Mouse (Mus musculus): Measurements from ENCODE around the gene Ccr6. TPM values are rescaled to one million over a fixed set of nuclear protein-coding genes. Genes with fewer than 3 reads are reported as not detected.
A peak's percentile ranks its signal among the peaks of the same experiment; 100 is the strongest.

The Ccr6 gene
- total RNA-seq, 2 experiments from 2014 or later = 0.31 TPM; not detected in 1

DNA sequence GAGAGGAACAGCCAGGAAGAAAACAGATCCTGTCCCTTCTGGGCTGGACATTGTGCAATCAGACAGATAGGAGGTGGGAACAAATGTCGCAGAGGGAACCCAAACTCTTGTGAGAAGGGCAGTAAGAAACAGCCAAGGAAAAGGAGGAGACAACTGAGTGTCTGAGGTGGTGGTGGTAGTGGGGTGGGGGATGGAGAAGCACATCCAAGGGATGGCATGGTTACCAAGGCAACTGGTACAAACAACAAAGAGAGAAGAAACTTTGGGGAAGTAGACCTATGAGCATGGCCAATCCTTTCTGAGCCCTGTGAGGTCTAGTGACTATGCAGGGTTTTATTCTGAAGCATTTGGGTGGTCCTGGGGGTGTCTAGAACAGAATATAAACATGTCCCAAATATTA is 21.5 kb upstream of the Ccr6 start:
- no peak overlapping the region for H3K27ac ChIP-seq
- no peak for DNase-seq (ENCODE audit: low spot score in 2 of 2)
- H3K4me3 ChIP-seq = no peak overlapping the region
- TF ChIP-seq CTCF (conservative IDR thresholded peaks at IDR 0.05) = no peak

DNA sequence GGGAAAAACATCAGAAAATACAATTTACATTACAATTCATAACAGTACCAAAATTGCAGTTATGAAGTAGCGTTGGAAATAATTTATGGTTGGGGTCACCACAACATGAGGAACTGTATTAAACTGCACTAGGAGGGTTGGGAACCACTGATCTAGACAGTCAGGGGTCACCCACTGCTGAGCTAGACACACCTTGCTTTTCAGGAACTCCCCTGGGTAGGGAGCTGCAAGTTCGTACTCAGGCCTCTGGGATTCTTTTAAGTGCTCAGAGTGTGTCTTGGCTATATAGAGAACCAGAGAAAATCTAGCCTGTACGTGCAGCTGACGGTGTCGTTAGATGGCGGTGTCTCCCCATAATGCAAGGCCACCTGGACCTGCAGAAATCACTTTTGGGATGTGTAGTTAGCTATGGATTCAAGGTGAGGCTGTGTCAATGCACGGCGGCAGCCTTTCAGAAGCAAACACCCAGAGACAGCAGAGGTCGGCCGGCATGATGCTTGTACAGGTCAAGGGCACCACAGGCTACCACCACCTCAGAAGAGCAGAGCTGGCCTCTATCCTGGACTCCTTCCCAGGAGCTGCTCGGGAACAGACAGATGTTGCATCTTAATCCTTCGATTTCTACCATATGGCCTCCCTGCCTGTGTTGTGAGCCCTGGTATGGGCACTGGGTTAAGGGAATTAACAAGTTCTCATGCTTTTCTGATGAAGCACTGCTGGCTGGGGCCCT is 20.7 kb upstream of the Ccr6 start:
- H3K27ac ChIP-seq = no peak overlapping the region
- DNase-seq (ENCODE audit: low spot score in 2 of 2) = no peak
- no peak for TF ChIP-seq CTCF (conservative IDR thresholded peaks at IDR 0.05)
- H3K4me3 ChIP-seq = no peak overlapping the region

DNA sequence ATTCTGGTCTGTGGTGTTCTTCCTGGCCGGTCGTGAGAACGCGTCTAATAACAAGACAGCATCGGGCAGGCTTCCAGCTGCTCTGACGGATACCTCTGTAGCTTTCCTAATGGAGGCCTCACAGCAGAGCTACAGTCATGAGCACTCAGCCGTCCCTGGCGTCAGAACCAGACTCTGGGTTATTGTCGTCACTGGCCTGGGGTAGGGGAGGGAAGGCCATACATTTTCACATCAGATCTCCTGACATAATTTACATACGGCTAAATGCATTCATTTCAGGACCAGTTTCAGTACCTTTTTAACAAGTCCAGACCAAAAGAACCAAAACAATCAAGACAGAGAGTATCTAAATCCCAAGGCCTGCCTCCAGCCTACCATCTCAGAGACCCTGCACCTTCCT is 12.6 kb upstream of the Ccr6 start:
- H3K4me3 ChIP-seq = no peak overlapping the region
- DNase-seq (ENCODE audit: low spot score in 2 of 2) = no peak
- no peak overlapping the region for H3K27ac ChIP-seq
- no peak for TF ChIP-seq CTCF (conservative IDR thresholded peaks at IDR 0.05)

DNA sequence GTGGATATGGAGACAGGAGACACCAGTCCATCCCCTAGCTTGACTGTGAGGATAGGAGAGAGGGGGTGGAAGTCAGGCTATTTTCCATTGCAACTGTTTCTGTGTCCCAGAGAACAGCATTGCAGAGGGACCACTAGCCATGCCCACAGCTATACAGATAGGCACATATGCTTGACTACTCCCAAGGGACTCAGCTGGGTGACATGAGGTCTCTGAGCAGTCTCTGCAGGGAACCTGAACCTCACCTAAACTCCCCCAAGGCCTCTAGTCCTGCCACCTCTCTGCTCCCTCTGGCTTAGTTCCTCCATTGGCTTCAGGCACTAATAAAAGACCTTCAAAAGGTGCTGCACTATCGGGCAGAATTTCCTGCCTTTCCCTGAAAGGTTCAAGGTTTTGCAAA is 11.8 kb upstream of the Ccr6 start:
- TF ChIP-seq CTCF (conservative IDR thresholded peaks at IDR 0.05) = no peak
- Histone ChIP-seq H3K27ac (no peak overlapping the region), H3K4me3 (no peak overlapping the region)
- DNase-seq (ENCODE audit: low spot score in 2 of 2) = no peak

DNA sequence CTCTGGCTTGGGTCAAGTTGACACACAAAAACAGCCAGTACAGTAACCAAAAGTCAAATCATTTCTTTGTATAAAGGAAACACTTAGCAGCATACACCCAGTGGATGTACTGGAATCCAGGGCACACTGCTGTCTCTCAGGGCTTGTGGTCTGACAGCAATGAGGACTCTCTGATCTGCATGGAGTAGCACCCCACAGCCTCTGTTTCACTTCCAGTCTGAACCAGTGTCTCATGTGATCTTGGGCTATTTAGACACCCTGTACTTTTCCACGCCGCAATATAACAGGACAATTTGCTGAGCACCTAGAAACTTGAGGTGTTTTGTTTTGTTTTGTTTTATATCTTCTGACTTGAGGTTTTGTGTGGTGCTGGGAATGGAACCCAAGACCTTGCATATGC is 10.7 kb upstream of the Ccr6 start:
- H3K27ac ChIP-seq = peak overlapping the region; percentile 47; the same call in 1 of the 2 replicates
- DNase-seq (ENCODE audit: low spot score in 2 of 2) = no peak
- no peak overlapping the region for H3K4me3 ChIP-seq
- no peak for TF ChIP-seq CTCF (conservative IDR thresholded peaks at IDR 0.05)

DNA sequence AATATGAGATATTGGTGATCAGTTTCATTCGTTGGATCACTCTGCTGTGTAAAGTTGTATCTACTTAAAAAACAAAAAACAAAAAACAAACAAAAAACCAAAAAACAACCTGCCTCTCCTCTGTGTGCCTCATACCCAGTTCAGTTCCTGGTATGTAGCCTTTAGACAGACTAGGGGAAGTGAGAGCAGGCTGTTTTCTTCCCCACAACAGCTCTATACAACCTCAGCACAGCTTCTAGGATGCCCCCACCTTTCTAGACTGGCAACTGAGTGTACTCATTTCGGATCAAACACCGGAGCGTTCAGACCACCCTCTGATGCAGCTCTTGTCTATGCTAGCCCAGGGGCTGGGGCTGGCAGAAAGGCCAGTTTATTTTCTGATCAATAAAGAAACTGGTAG is 10.1 kb upstream of the Ccr6 start:
- DNase-seq (ENCODE audit: low spot score in 2 of 2) = no peak
- Histone ChIP-seq H3K4me3 (no peak overlapping the region), H3K27ac (peak overlapping the region; percentile 47)
- no peak for TF ChIP-seq CTCF (conservative IDR thresholded peaks at IDR 0.05)

DNA sequence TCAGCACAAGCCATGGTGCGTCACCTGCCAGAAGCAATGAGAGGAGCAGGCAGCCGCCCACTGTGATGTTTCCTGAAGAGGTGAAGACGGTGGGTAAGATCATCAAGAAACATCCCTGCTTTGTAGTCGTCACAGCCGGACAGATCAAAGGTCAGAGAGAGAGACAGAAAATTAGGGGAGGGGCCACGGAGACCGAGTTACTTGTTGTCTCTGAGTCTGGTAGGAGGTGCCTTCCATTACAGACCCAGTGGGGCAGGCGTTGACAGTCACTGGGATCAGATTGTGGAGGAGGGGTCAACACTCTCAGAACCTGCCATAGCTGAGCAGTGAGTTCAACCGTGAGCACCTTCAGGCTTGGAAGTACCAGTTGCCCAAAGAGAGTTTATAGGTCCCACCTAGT is 7.2 kb upstream of the Ccr6 start:
- no peak for DNase-seq (ENCODE audit: low spot score in 2 of 2)
- TF ChIP-seq CTCF (conservative IDR thresholded peaks at IDR 0.05) = no peak
- Histone ChIP-seq H3K27ac (peak overlapping the region; percentile 46; the same call in 1 of the 2 replicates), H3K4me3 (no peak overlapping the region)

DNA sequence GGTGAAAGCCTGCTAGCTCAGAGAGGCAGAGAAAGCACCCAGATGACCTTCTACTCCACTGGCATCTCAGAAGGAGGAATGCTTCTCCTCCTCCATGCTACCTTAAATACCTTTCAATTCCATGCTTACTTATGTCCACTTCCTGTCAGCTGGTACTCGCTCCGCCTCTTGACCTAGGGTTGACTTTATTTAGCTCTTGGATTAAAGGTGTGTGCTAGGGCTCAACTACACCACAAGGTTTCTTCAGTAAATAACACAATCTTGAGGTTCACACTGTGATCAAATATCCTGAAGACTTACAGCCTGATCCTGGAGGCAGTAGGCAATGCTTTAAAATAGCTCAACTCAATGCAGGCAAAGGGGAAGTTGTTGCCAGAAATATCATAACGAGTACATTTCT is 6.2 kb upstream of the Ccr6 start:
- TF ChIP-seq CTCF (conservative IDR thresholded peaks at IDR 0.05) = no peak
- no peak for DNase-seq (ENCODE audit: low spot score in 2 of 2)
- H3K4me3 ChIP-seq = no peak overlapping the region
- H3K27ac ChIP-seq = peak overlapping the region; percentile 46; the same call in 1 of the 2 replicates

DNA sequence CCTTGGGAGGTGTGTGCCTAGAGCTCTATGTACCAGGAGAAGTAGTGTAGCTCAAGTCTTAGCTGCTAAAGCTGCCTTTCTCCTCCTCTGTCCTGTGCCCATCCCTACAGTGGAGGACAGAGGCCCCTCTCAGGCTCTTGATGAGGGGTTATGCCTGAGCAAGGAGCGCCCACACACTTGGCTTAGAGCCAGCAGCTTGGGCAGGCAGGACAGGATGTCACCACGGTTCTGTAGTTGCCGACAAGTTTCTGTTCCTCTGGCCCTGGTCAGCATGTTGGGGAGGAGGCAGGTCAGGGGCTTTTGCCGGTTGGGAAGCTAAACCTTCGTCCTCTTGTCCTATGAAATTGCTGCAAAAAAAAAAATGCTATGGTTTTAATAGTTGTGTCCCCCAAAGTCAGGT is 3.8 kb upstream of the Ccr6 start:
- Histone ChIP-seq H3K27ac (no peak overlapping the region; the same call in 1 of the 2 replicates), H3K4me3 (no peak overlapping the region)
- no peak for TF ChIP-seq CTCF (conservative IDR thresholded peaks at IDR 0.05)
- peak; percentile 30 to 34 for DNase-seq (ENCODE audit: low spot score in 2 of 2)

DNA sequence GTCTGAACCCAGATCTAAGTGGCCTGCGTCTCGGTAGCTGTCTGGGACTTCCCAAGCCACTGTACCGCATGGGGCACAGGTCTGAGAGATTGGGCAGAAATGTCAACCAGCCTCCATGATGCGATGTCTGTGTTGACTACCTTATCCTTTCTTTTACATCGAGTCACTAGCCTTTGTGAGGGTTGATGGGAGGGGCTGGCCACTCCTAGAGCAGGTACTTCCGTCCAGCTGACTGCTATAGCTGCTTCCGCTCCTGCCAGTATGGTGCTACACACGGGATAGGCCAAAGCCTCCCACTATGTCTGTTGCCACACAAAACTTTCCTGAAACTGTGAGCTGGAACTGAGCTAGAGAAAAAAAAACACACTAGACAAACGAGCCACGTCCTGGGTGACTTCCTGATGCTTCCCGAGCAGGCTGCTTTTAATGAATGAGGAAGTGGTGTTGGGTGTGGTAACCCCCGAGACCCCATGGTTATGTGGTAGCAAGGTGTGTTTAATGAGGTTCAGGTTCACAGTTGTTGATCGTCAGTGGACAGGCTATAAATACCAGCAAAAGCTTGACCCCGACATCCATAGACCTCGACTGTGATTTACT is 2.1 kb upstream of the Ccr6 start:
- H3K27ac ChIP-seq = no peak overlapping the region
- DNase-seq (ENCODE audit: low spot score in 2 of 2) = no peak
- no peak overlapping the region for H3K4me3 ChIP-seq
- no peak for TF ChIP-seq CTCF (conservative IDR thresholded peaks at IDR 0.05)

DNA sequence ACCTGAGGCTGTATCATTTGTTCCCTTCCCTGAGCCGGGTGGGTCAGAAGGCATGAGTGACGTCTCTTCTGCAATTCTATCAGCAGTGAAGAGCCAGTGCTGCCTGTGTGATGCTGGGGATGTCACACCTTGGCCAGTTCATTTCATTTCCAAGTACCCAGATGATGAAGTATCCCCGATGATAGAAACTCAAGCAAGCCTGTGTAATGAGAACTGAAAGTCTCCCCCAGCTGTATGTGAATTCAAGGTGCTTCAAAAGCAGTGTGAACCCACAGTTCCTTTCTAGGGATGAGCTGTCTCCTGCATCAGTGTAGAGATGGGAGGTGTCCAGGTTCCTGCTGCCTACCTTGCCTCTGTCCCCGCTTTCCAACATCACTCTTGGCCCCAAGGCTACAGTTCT is 1.3 kb upstream of the Ccr6 start:
- DNase-seq (ENCODE audit: low spot score in 2 of 2) = no peak
- Histone ChIP-seq H3K27ac (no peak overlapping the region), H3K4me3 (no peak overlapping the region)
- TF ChIP-seq CTCF (conservative IDR thresholded peaks at IDR 0.05) = no peak

DNA sequence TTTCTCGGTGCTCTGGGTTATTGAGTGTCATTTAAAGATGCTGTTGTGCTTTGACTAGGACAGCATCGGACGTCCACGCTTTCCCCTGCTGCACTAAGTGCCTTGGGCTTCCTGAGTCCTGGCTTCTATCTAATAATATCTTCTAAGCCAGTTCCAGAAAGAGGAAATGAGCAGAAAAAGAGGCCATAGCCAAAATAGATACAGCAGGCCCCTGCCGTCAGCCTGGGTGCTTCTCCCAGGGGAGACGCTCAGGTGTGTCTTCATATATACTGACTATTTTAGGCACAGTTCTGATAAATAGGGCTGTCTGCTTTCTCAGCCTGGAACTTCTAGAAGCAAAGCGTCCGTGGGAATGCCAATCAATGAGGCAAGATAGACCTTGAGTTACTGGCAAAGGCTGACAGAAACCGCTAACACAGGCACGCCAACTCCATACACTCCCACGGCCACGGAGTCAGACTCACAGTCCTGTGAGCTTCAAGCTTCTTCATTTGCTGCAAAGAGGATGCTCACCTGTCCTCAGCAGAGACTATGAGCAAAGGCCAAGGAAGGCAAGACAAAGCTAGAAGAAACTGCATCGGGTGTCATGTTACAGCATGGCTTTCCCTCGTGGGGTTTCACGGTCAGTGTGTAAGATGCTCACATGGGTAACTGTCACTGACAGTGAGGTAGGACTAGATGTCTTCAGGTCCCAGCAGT is 2.3 kb downstream of the Ccr6 start:
- no peak for TF ChIP-seq CTCF (conservative IDR thresholded peaks at IDR 0.05)
- no peak overlapping the region for H3K4me3 ChIP-seq
- no peak for DNase-seq (ENCODE audit: low spot score in 2 of 2)
- peak overlapping the region; percentile 82; the same call in 1 of the 2 replicates for H3K27ac ChIP-seq

DNA sequence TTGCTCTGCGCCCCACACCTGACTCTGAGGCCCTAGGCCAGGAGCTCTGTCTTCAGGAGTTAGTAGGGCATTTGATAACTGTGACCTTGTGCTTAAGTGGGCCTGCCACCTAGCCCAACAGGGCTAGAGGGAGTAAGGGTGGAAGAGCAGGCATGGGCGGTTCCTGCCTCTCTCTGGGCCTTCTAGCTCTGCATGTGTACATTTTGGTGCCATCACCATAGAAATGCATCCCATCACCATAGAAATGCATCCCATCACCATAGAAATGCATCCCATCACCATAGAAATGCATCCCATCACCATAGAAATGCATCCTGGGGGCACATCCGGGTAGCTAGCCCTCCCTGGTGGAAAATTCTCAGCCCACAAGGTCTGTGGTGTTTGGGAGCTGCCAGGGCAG is 3.7 kb downstream of the Ccr6 start:
- no peak for TF ChIP-seq CTCF (conservative IDR thresholded peaks at IDR 0.05)
- no peak for DNase-seq (ENCODE audit: low spot score in 2 of 2)
- Histone ChIP-seq H3K4me3 (no peak overlapping the region), H3K27ac (peak overlapping the region; percentile 82)
